Mouse (Mus musculus): ENCODE data around the gene Utp14b.

GRCm38 (mm10) chr1:78696903-78697302 lies 39.1 kb downstream of the Utp14b start:
- no peak for TF ChIP-seq CTCF (IDR thresholded peaks at IDR 0.05 in 2 of 3, conservative IDR thresholded peaks at IDR 0.05 in 1 of 3; ENCODE audit: control insufficient read depth in 1 of 3, insufficient read depth in 1 of 3, low read depth in 2 of 3, low read length in 3 of 3, poor library complexity in 1 of 3, severe bottlenecking in 1 of 3)
- TF ChIP-seq ZMIZ1 (IDR thresholded peaks at IDR 0.05; ENCODE audit: low read depth, low read length): no peak
- no peak for TF ChIP-seq EP300 (IDR thresholded peaks at IDR 0.05; ENCODE audit: low read depth in 1 of 2, low read length in 2 of 2)
- TF ChIP-seq ZC3H11A (IDR thresholded peaks at IDR 0.05; ENCODE audit: low read depth, low read length): no peak
- no peak for TF ChIP-seq TBP (IDR thresholded peaks at IDR 0.05; ENCODE audit: low read depth, low read length)
- no peak for TF ChIP-seq NRF1 (IDR thresholded peaks at IDR 0.05; ENCODE audit: insufficient read depth, low read depth, low read length, poor library complexity, severe bottlenecking)
- no peak for TF ChIP-seq E2F4 (IDR thresholded peaks at IDR 0.05; ENCODE audit: borderline replicate concordance, low read depth, low read length)
- TF ChIP-seq POLR2A (IDR thresholded peaks at IDR 0.05; ENCODE audit: control insufficient read depth in 1 of 2, insufficient read depth in 1 of 2, low read depth in 1 of 2, low read length in 2 of 2, poor library complexity in 1 of 2): no peak
- TF ChIP-seq MYB (IDR thresholded peaks at IDR 0.05; ENCODE audit: low read depth, low read length): no peak
- no peak for TF ChIP-seq MAFK (IDR thresholded peaks at IDR 0.05; ENCODE audit: borderline replicate concordance, low read depth, low read length)
- TF ChIP-seq UBTF (IDR thresholded peaks at IDR 0.05; ENCODE audit: borderline replicate concordance, insufficient read depth, low read depth, low read length): no peak
- no peak for TF ChIP-seq MXI1 (IDR thresholded peaks at IDR 0.05; ENCODE audit: low read depth, low read length)

Data from MEL (cell line).